Mouse (Mus musculus) MEL (cell line): ENCODE measurements around the gene Smim27. TPM values are rescaled to one million over a fixed set of nuclear protein-coding genes. Genes with fewer than 3 reads are reported as not detected.

Source experiments
- DNase-seq: peaks from one replicate; pipeline ENCODE4 v3.0.0; 2011; ENCODE audit warnings: low read depth, low spot score
- H3K27ac ChIP-seq: 2 replicates; pipeline ENCODE4 v1.5.1; 2012; ENCODE audit warnings: low read depth, mild to moderate bottlenecking, control low read depth, low read length, moderate library complexity; ENCODE audit not compliant: control insufficient read depth
- H3K27me3 ChIP-seq, 2 experiments: fragments of 150-350 bp in 1 of 2; sonication (generic) in 1 of 2; 2 replicates each; pipeline ENCODE4 v1.6.1; 2012; ENCODE audit warnings: low read length in 2 of 2, mild to moderate bottlenecking in 2 of 2, improper control_type of control experiment in 1 of 2, moderate library complexity in 1 of 2; ENCODE audit not compliant: insufficient read depth in 2 of 2, control insufficient read depth in 1 of 2
- H3K36me3 ChIP-seq, 2 experiments: 2 replicates each; pipeline ENCODE4 v1.6.1; 2012 to 2014; ENCODE audit warnings: low read length in 2 of 2, improper control_type of control experiment in 1 of 2, inconsistent platforms in 1 of 2, mild to moderate bottlenecking in 1 of 2; ENCODE audit not compliant: insufficient read depth in 2 of 2, control insufficient read depth in 1 of 2
- H3K4me1 ChIP-seq, 2 experiments: fragments of 150-350 bp in 1 of 2; sonication (generic) in 1 of 2; 2 replicates each; pipeline ENCODE4 v1.6.1; 2012; ENCODE audit warnings: low read length in 2 of 2, improper control_type of control experiment in 1 of 2, mild to moderate bottlenecking in 1 of 2; ENCODE audit not compliant: insufficient read depth in 2 of 2, control insufficient read depth in 1 of 2
- H3K4me3 ChIP-seq, 2 experiments: fragments of 150-350 bp in 1 of 2; sonication (generic) in 1 of 2; 2 replicates each; pipeline ENCODE4 v1.5.1; 2012; ENCODE audit warnings: low read depth in 2 of 2, low read length in 2 of 2, mild to moderate bottlenecking in 2 of 2, moderate library complexity in 2 of 2, control low read depth in 1 of 2, improper control_type of control experiment in 1 of 2; ENCODE audit not compliant: control insufficient read depth in 1 of 2, insufficient read depth in 1 of 2
- H3K79me2 ChIP-seq: 2 replicates; pipeline ENCODE4 v1.6.1; 2012; ENCODE audit warnings: mild to moderate bottlenecking, low read length, moderate library complexity; ENCODE audit not compliant: control insufficient read depth, poor library complexity, insufficient read depth
- H3K9ac ChIP-seq: 2 replicates; pipeline ENCODE4 v1.6.1; 2012; ENCODE audit warnings: low read depth, mild to moderate bottlenecking, control low read depth, low read length, moderate library complexity; ENCODE audit not compliant: control insufficient read depth, poor library complexity, severe bottlenecking
- H3K9me3 ChIP-seq: fragments of 150-350 bp; sonication (generic); replicated peaks from 2 replicates; pipeline ENCODE4 v1.6.1; 2012; ENCODE audit warnings: mild to moderate bottlenecking, low read length, improper control_type of control experiment, moderate library complexity; ENCODE audit not compliant: insufficient read depth
- BHLHE40 ChIP-seq: IDR thresholded peaks from 2 replicates; pipeline ENCODE4 v1.6.1; 2012; ENCODE audit warnings: low read depth, mild to moderate bottlenecking, inconsistent platforms, low read length, improper control_type of control experiment, borderline replicate concordance
- CHD1 ChIP-seq: IDR thresholded peaks from 2 replicates; pipeline ENCODE4 v1.6.1; 2012; ENCODE audit warnings: low read depth, mild to moderate bottlenecking, inconsistent platforms, low read length, improper control_type of control experiment
- CHD2 ChIP-seq: IDR thresholded peaks from 2 replicates; pipeline ENCODE4 v1.6.1; 2011; ENCODE audit warnings: low read length, improper control_type of control experiment
- CTCF ChIP-seq, 3 experiments: IDR thresholded peaks in 2 of 3; conservative IDR thresholded peaks in 1 of 3; 2 replicates each; pipeline ENCODE4 v1.5.1; 2011 to 2012; ENCODE audit warnings: low read length in 3 of 3, low read depth in 2 of 3, mild to moderate bottlenecking in 2 of 3, improper control_type of control experiment in 1 of 3, inconsistent platforms in 1 of 3, mixed read lengths in 1 of 3, moderate library complexity in 1 of 3; ENCODE audit not compliant: control insufficient read depth in 1 of 3, insufficient read depth in 1 of 3, poor library complexity in 1 of 3, severe bottlenecking in 1 of 3
- ELF1 ChIP-seq: IDR thresholded peaks from 2 replicates; pipeline ENCODE4 v1.6.1; 2014; ENCODE audit warnings: low read depth, mild to moderate bottlenecking, inconsistent platforms, low read length, improper control_type of control experiment, moderate library complexity
- EP300 ChIP-seq, 2 experiments: IDR thresholded peaks; 2 replicates each; pipeline ENCODE4 v1.6.1; 2011; ENCODE audit warnings: improper control_type of control experiment in 2 of 2, low read length in 2 of 2, low read depth in 1 of 2, mild to moderate bottlenecking in 1 of 2
- GABPA ChIP-seq: IDR thresholded peaks from 2 replicates; pipeline ENCODE4 v1.6.1; 2012; ENCODE audit warnings: low read depth, mild to moderate bottlenecking, inconsistent platforms, low read length, improper control_type of control experiment, moderate library complexity
- GATA1 ChIP-seq: IDR thresholded peaks from 2 replicates; pipeline ENCODE4 v1.6.1; 2011; ENCODE audit warnings: low read depth, low read length, improper control_type of control experiment
- HCFC1 ChIP-seq: IDR thresholded peaks from 2 replicates; pipeline ENCODE4 v1.6.1; 2012; ENCODE audit warnings: low read depth, mild to moderate bottlenecking, inconsistent platforms, low read length, improper control_type of control experiment, moderate library complexity
- JUND ChIP-seq: IDR thresholded peaks from 2 replicates; pipeline ENCODE4 v1.6.1; 2011; ENCODE audit warnings: low read depth, mild to moderate bottlenecking, improper control_type of control experiment, low read length
- KAT2A ChIP-seq: conservative IDR thresholded peaks from 2 replicates; pipeline ENCODE4 v1.6.1; 2012; ENCODE audit warnings: low read depth, low read length, improper control_type of control experiment, inconsistent platforms
- MAFK ChIP-seq: IDR thresholded peaks from 2 replicates; pipeline ENCODE4 v1.6.1; 2011; ENCODE audit warnings: low read depth, mild to moderate bottlenecking, low read length, improper control_type of control experiment, borderline replicate concordance
- MAX ChIP-seq: IDR thresholded peaks from 2 replicates; pipeline ENCODE4 v1.6.1; 2011; ENCODE audit warnings: low read length, improper control_type of control experiment
- MAZ ChIP-seq: IDR thresholded peaks from 2 replicates; pipeline ENCODE4 v1.6.1; 2012; ENCODE audit warnings: low read depth, mild to moderate bottlenecking, inconsistent platforms, low read length, improper control_type of control experiment
- MEF2A ChIP-seq: IDR thresholded peaks from 2 replicates; pipeline ENCODE4 v1.6.1; 2014; ENCODE audit warnings: low read depth, mild to moderate bottlenecking, inconsistent platforms, low read length, improper control_type of control experiment; ENCODE audit not compliant: poor library complexity, insufficient replicate concordance, severe bottlenecking; ENCODE audit errors: extremely low read depth
- MXI1 ChIP-seq: IDR thresholded peaks from 2 replicates; pipeline ENCODE4 v1.6.1; 2011; ENCODE audit warnings: mild to moderate bottlenecking, low read depth, low read length, improper control_type of control experiment
- MYB ChIP-seq: IDR thresholded peaks from 2 replicates; pipeline ENCODE4 v1.6.1; 2011; ENCODE audit warnings: mild to moderate bottlenecking, low read depth, low read length, improper control_type of control experiment
- MYC ChIP-seq: IDR thresholded peaks from 2 replicates; pipeline ENCODE4 v1.6.1; 2011; ENCODE audit warnings: low read depth, mild to moderate bottlenecking, low read length, improper control_type of control experiment, moderate library complexity
- NELFE ChIP-seq: IDR thresholded peaks from 2 replicates; pipeline ENCODE4 v1.6.1; 2011; ENCODE audit warnings: low read depth, low read length, improper control_type of control experiment
- NRF1 ChIP-seq: IDR thresholded peaks from 2 replicates; pipeline ENCODE4 v1.6.1; 2014; ENCODE audit warnings: low read depth, mild to moderate bottlenecking, inconsistent platforms, low read length, improper control_type of control experiment, moderate library complexity; ENCODE audit not compliant: poor library complexity, insufficient read depth, severe bottlenecking
- POLR2A ChIP-seq, 2 experiments: IDR thresholded peaks; 2 replicates each; pipeline ENCODE4 v1.6.1; 2011 to 2012; ENCODE audit warnings: low read length in 2 of 2, mild to moderate bottlenecking in 2 of 2, control low read depth in 1 of 2, improper control_type of control experiment in 1 of 2, low read depth in 1 of 2, moderate library complexity in 1 of 2; ENCODE audit not compliant: control insufficient read depth in 1 of 2, insufficient read depth in 1 of 2, poor library complexity in 1 of 2
- POLR2AphosphoS2 ChIP-seq: IDR thresholded peaks from 2 replicates; pipeline ENCODE4 v1.6.1; 2011; ENCODE audit warnings: low read length, improper control_type of control experiment
- POLR2AphosphoS5 ChIP-seq: IDR thresholded peaks from 2 replicates; pipeline ENCODE4 v1.6.1; 2012; ENCODE audit warnings: low read depth, borderline replicate concordance, mild to moderate bottlenecking, inconsistent platforms, low read length, moderate library complexity, mixed read lengths
- RAD21 ChIP-seq: IDR thresholded peaks from 2 replicates; pipeline ENCODE4 v1.6.1; 2011; ENCODE audit warnings: mild to moderate bottlenecking, low read depth, low read length, improper control_type of control experiment
- RCOR1 ChIP-seq: IDR thresholded peaks from 2 replicates; pipeline ENCODE4 v1.6.1; 2012; ENCODE audit warnings: low read depth, mild to moderate bottlenecking, inconsistent platforms, low read length, improper control_type of control experiment
- SIN3A ChIP-seq: IDR thresholded peaks from 2 replicates; pipeline ENCODE4 v1.6.1; 2012; ENCODE audit warnings: low read length, improper control_type of control experiment, inconsistent platforms
- SMC3 ChIP-seq: IDR thresholded peaks from 2 replicates; pipeline ENCODE4 v1.6.1; 2011; ENCODE audit warnings: low read depth, low read length, improper control_type of control experiment
- TAL1 ChIP-seq: IDR thresholded peaks from 2 replicates; pipeline ENCODE4 v1.6.1; 2012; ENCODE audit warnings: mild to moderate bottlenecking, inconsistent platforms, low read length, moderate library complexity, mixed read lengths
- TBP ChIP-seq: IDR thresholded peaks from 2 replicates; pipeline ENCODE4 v1.8.0; 2011; ENCODE audit warnings: low read depth, low read length, improper control_type of control experiment
- TCF12 ChIP-seq: IDR thresholded peaks from 2 replicates; pipeline ENCODE4 v1.6.1; 2014; ENCODE audit warnings: low read depth, mild to moderate bottlenecking, inconsistent platforms, low read length, improper control_type of control experiment, moderate library complexity
- UBTF ChIP-seq: IDR thresholded peaks from 2 replicates; pipeline ENCODE4 v1.6.1; 2012; ENCODE audit warnings: low read depth, mild to moderate bottlenecking, inconsistent platforms, low read length, improper control_type of control experiment, moderate library complexity, borderline replicate concordance; ENCODE audit not compliant: insufficient read depth
- USF1 ChIP-seq: IDR thresholded peaks from 2 replicates; pipeline ENCODE4 v1.6.1; 2014; ENCODE audit warnings: low read depth, mild to moderate bottlenecking, inconsistent platforms, low read length, improper control_type of control experiment, moderate library complexity
- ZC3H11A ChIP-seq: IDR thresholded peaks from 2 replicates; pipeline ENCODE4 v1.6.1; 2012; ENCODE audit warnings: low read depth, mild to moderate bottlenecking, inconsistent platforms, low read length, improper control_type of control experiment
- ZKSCAN1 ChIP-seq: IDR thresholded peaks from 2 replicates; pipeline ENCODE4 v1.6.1; 2012; ENCODE audit warnings: low read depth, mild to moderate bottlenecking, inconsistent platforms, low read length, improper control_type of control experiment, moderate library complexity
- ZMIZ1 ChIP-seq: IDR thresholded peaks from 2 replicates; pipeline ENCODE4 v1.6.1; 2012; ENCODE audit warnings: low read depth, mild to moderate bottlenecking, inconsistent platforms, low read length, improper control_type of control experiment, moderate library complexity
- ZNF384 ChIP-seq: IDR thresholded peaks from 2 replicates; pipeline ENCODE4 v1.6.1; 2012; ENCODE audit warnings: low read depth, mild to moderate bottlenecking, inconsistent platforms, low read length, improper control_type of control experiment
- polyA plus RNA-seq, 2 experiments: library from polyadenylated mRNA; stranded (reverse) in 1 of 2; unstranded in 1 of 2; fragments of >175 nt in 1 of 2; fragments of >200 nt in 1 of 2; gene quantifications; 2 replicates each; pipeline versions ENCODE4 v1.2.1 to v1.2.4; 2012; ENCODE audit warnings: low replicate concordance in 2 of 2, low read depth in 1 of 2; ENCODE audit not compliant: insufficient read length in 2 of 2, insufficient read depth in 1 of 2, missing spikeins in 1 of 2
- total RNA-seq: library from RNA; depleted of rRNA; stranded (reverse); fragments of 300-350 nt; gene quantifications from 2 replicates; pipeline ENCODE4 v1.2.3, GENCODE M21; 2012; rRNA removed

Gene Smim27
- 5.7 and 7.3 TPM in 2 replicates for total RNA-seq
- 10 to 100 TPM in 1 of 2 experiments, not detected in 1; 12.1 TPM for polyA plus RNA-seq

GRCm38 (mm10) chr4:40269430-40270032 lies at the start of gene Smim27, which contains the start of gene Topors:
TSS of gene Smim27 (plus strand) at chr4:40269579.
TSS of gene Topors (minus strand) at chr4:40269850.
- peak; percentile 98 for DNase-seq
- Histone ChIP-seq H3K36me3 (peaks cover 11 to 17% of the 10 kb centered on the region in 2 experiments), H3K4me1 (peaks cover 0 to 15% of the 10 kb centered on the region in 2 experiments; a peak in 2 of 4 replicates), H3K9ac (peak within 1 kb of the TSS; percentile 95), H3K27me3 (no peaks in the 10 kb centered on the region), H3K4me3 (peak within 1 kb of the TSS; percentile 53 to 83), H3K9me3 (no peaks in the 10 kb centered on the region), H3K79me2 (peaks cover 46% of the 10 kb centered on the region), H3K27ac (peak within 1 kb of the TSS; percentile 97)
- no peak for TF ChIP-seq MEF2A
- TF ChIP-seq MAX = peak; percentile 80
- peak; percentile 99 for TF ChIP-seq POLR2AphosphoS2
- TF ChIP-seq GABPA = no peak
- TF ChIP-seq TCF12 = peak; percentile 52
- no peak for TF ChIP-seq ZKSCAN1
- no peak for TF ChIP-seq MAFK
- TF ChIP-seq RCOR1 = no peak
- TF ChIP-seq USF1 = peak; percentile 96
- peak; percentile 68; the same call in 1 of the 2 replicates for TF ChIP-seq ELF1
- TF ChIP-seq CHD1 = no peak
- no peak for TF ChIP-seq EP300 (IDR thresholded peaks at IDR 0.05; ENCODE audit: low read depth in 1 of 2, low read length in 2 of 2)
- TF ChIP-seq POLR2AphosphoS5 = peak; percentile 97; the same call in 1 of the 2 replicates
- TF ChIP-seq GATA1 = no peak
- TF ChIP-seq MXI1 = peak; percentile 94
- no peak for TF ChIP-seq RAD21
- no peak for TF ChIP-seq CHD2
- TF ChIP-seq MYB = no peak
- no peak for TF ChIP-seq TAL1
- TF ChIP-seq ZMIZ1 = peak; percentile 97
- TF ChIP-seq ZC3H11A = no peak
- TF ChIP-seq SMC3 = no peak
- 0 out of 2 replicates have a peak, but pooled peaks have one; percentile 65 for TF ChIP-seq MAZ
- TF ChIP-seq SIN3A = peak; percentile 78
- TF ChIP-seq BHLHE40 = peak; percentile 85; the same call in 1 of the 2 replicates
- peak; percentile 89 for TF ChIP-seq MYC
- no peak for TF ChIP-seq UBTF
- TF ChIP-seq NRF1 = 0 out of 2 replicates have a peak, but pooled peaks have one; percentile 8
- no peak for TF ChIP-seq ZNF384
- peak; percentile 32; the same call in 1 of the 2 replicates for TF ChIP-seq KAT2A
- TF ChIP-seq CTCF (IDR thresholded peaks at IDR 0.05 in 2 of 3, conservative IDR thresholded peaks at IDR 0.05 in 1 of 3; ENCODE audit: control insufficient read depth in 1 of 3, insufficient read depth in 1 of 3, low read depth in 2 of 3, low read length in 3 of 3, poor library complexity in 1 of 3, severe bottlenecking in 1 of 3) = no peak
- no peak for TF ChIP-seq JUND
- TF ChIP-seq POLR2A (IDR thresholded peaks at IDR 0.05; ENCODE audit: control insufficient read depth in 1 of 2, insufficient read depth in 1 of 2, low read depth in 1 of 2, low read length in 2 of 2, poor library complexity in 1 of 2) = peak; percentile 99
- peak; percentile 99 for TF ChIP-seq NELFE
- TF ChIP-seq HCFC1 = peak; percentile 78
- TF ChIP-seq TBP = peak; percentile 88
